Mouse (Mus musculus) ES-E14 (cell line): Measurements from ENCODE around the gene Med23.

Experiments used
- CHD2 ChIP-seq: IDR thresholded peaks from 2 replicates; pipeline ENCODE4 v1.6.1; 2014; ENCODE audit warnings: mild to moderate bottlenecking, low read depth, low read length, inconsistent platforms
- HCFC1 ChIP-seq: IDR thresholded peaks from 2 replicates; pipeline ENCODE4 v1.6.1; 2012; ENCODE audit warnings: low read length, inconsistent platforms, borderline replicate concordance; ENCODE audit not compliant: insufficient read depth
- MAFK ChIP-seq: IDR thresholded peaks from 2 replicates; pipeline ENCODE4 v1.6.1; 2014; ENCODE audit warnings: mild to moderate bottlenecking, low read depth, low read length, inconsistent platforms; ENCODE audit not compliant: insufficient read depth
- ZC3H11A ChIP-seq: IDR thresholded peaks from 2 replicates; pipeline ENCODE4 v1.6.1; 2012; ENCODE audit warnings: low read depth, mild to moderate bottlenecking, inconsistent platforms, low read length, borderline replicate concordance
- ZNF384 ChIP-seq: IDR thresholded peaks from 2 replicates; pipeline ENCODE4 v1.6.1; 2012; ENCODE audit warnings: low read depth, low read length, inconsistent platforms

GRCm38 (mm10) chr10:24951575-24951974 lies 81.8 kb downstream of the Med23 start:
- TF ChIP-seq MAFK (no peak), ZC3H11A (no peak), ZNF384 (no peak), CHD2 (no peak), HCFC1 (no peak)
